Mouse (Mus musculus) adrenal gland, postnatal 14 days (tissue): Measurements from ENCODE around the gene Leng9. TPM values are rescaled to one million over a fixed set of nuclear protein-coding genes. Genes with fewer than 3 reads are reported as not detected.

Experiments used
- DNase-seq: peaks from one replicate; pipeline ENCODE4 v3.0.0; 2021; ENCODE audit warnings: mixed read lengths
- total RNA-seq: library from RNA; stranded (reverse); gene quantifications from 2 replicates; pipeline ENCODE4 v1.2.3, GENCODE M21; 2021

The Leng9 gene
- total RNA-seq, 1 experiment from 2014 or later, result 11.8 TPM

GRCm38 (mm10) chr7:4144766-4145551 is 5.2 kb downstream of the Leng9 start:
- no peak for DNase-seq

GRCm38 (mm10) chr7:4144046-4144445 is 6.1 kb downstream of the Leng9 start:
- no peak for DNase-seq

GRCm38 (mm10) chr7:4143506-4143905 is 6.7 kb downstream of the Leng9 start:
- no peak for DNase-seq

GRCm38 (mm10) chr7:4142796-4143445 is 7.3 kb downstream of the Leng9 start:
- no peak for DNase-seq

- DNase-seq, result no peak
These were observed 8.4 kb downstream of the Leng9 start for GRCm38 (mm10) chr7:4141648-4142325.

GRCm38 (mm10) chr7:4139391-4139790 is 10.8 kb downstream of the Leng9 start:
- no peak for DNase-seq

GRCm38 (mm10) chr7:4138671-4139070 is 11.5 kb downstream of the Leng9 start:
- DNase-seq, result no peak

- DNase-seq, result no peak
These were observed 12.0 kb downstream of the Leng9 start for GRCm38 (mm10) chr7:4138181-4138580.

- DNase-seq, result no peak
These were observed 12.4 kb downstream of the Leng9 start for GRCm38 (mm10) chr7:4137746-4138145.

- DNase-seq, result peak; percentile 99
These were observed 13.2 kb downstream of the Leng9 start, which contains the start of gene Leng8 for GRCm38 (mm10) chr7:4136771-4137531. Leng8 (plus strand) TSS chr7:4137039.

GRCm38 (mm10) chr7:4136404-4136770 is 13.8 kb downstream of the Leng9 start:
- peak; percentile 26 for DNase-seq

GRCm38 (mm10) chr7:4134911-4135310 is 15.3 kb downstream of the Leng9 start:
- no peak for DNase-seq

GRCm38 (mm10) chr7:4132998-4133397 is 17.2 kb downstream of the Leng9 start:
- DNase-seq, result no peak

- no peak for DNase-seq
These were observed 17.6 kb downstream of the Leng9 start for GRCm38 (mm10) chr7:4132581-4132980.

- no peak for DNase-seq
These were observed 18.2 kb downstream of the Leng9 start for GRCm38 (mm10) chr7:4131964-4132363.

- DNase-seq, result peak; percentile 86
These were observed 19.3 kb downstream of the Leng9 start for GRCm38 (mm10) chr7:4130686-4131452.

- DNase-seq, result no peak
These were observed 21.3 kb downstream of the Leng9 start for GRCm38 (mm10) chr7:4128860-4129259.

- no peak for DNase-seq
These were observed 22.3 kb downstream of the Leng9 start for GRCm38 (mm10) chr7:4127894-4128293.

- DNase-seq, result no peak
These were observed 23.0 kb downstream of the Leng9 start for GRCm38 (mm10) chr7:4126992-4127785.

- no peak for DNase-seq
These were observed 24.9 kb downstream of the Leng9 start for GRCm38 (mm10) chr7:4125306-4125705.

GRCm38 (mm10) chr7:4124856-4125255 is 25.3 kb downstream of the Leng9 start:
- no peak for DNase-seq
